Mouse (Mus musculus) neural tube, embryonic 12.5 days (tissue): ENCODE data around the gene Exoc2. TPM values are rescaled to one million over a fixed set of nuclear protein-coding genes. Genes with fewer than 3 reads are reported as not detected.

ENCODE experiments used
- ATAC-seq: fragments of 200-750 bp; cut with Nextera tagmentation; 2 replicates; pipeline ENCODE4 v1.8.0; 2017; ENCODE audit warnings: low read depth, mild to moderate bottlenecking, moderate TSS enrichment, moderate library complexity; ENCODE audit not compliant: low FRiP score
- H3K27ac ChIP-seq: fragments of 300-500 bp; sonication (generic); 2 replicates; pipeline ENCODE4 v1.5.1; 2016
- H3K27me3 ChIP-seq: fragments of 300-500 bp; sonication (generic); replicated peaks from 2 replicates; pipeline ENCODE4 v1.6.1; 2016; ENCODE audit warnings: mild to moderate bottlenecking
- H3K36me3 ChIP-seq: fragments of 300-500 bp; sonication (generic); 2 replicates; pipeline ENCODE4 v1.6.1; 2016; ENCODE audit warnings: mild to moderate bottlenecking
- H3K4me1 ChIP-seq: fragments of 300-500 bp; sonication (generic); 2 replicates; pipeline ENCODE4 v1.6.1; 2016
- H3K4me2 ChIP-seq: fragments of 300-500 bp; sonication (generic); replicated peaks from 2 replicates; pipeline ENCODE4 v1.6.1; 2016; ENCODE audit warnings: mild to moderate bottlenecking
- H3K4me3 ChIP-seq: fragments of 300-500 bp; sonication (generic); 2 replicates; pipeline ENCODE4 v1.5.1; 2016
- H3K9ac ChIP-seq: fragments of 300-500 bp; sonication (generic); 2 replicates; pipeline ENCODE4 v1.6.1; 2016; ENCODE audit warnings: mild to moderate bottlenecking
- H3K9me3 ChIP-seq: fragments of 300-500 bp; sonication (generic); 2 replicates; pipeline ENCODE4 v1.6.1; 2016; ENCODE audit warnings: mild to moderate bottlenecking
- WGBS: fragments of 180-500 bp; shearing (Covaris S2); methylation state at CpG from one replicate; pipeline ENCODE4 v1.1.7; 2016; 5-methylcytosine and 5-hydroxymethylcytosine counted together
- polyA plus RNA-seq: library from polyadenylated mRNA; unstranded; fragments of >200 nt; fragmentation: Nextera tagmentation; extraction: Ambion mirVana; gene quantifications from 2 replicates; pipeline ENCODE4 v1.2.1, GENCODE M21; 2016

Gene Exoc2
- polyA plus RNA-seq, 1 experiment from 2014 or later = 45.7 TPM

DNA sequence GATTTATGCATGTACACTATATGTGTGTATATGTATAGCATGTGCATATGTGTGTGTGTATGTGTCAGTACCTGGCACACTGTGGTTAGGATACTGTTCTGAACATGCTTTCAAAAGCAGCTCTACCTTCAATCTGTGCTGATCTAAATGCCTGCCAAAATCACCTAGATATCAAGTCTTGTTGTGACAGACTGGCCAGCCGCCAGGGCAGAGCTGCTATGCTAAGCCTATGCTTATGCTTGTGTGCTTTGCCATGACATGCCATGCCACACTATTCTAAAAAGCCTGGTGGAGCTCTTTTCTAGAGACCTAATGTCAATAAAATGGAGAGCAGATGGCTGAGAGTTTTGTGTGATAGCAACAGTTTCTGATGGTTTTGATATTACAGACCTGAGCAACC is 94.0 kb downstream of the Exoc2 start:
- ATAC-seq = no peak
- H3K9ac ChIP-seq = no peak overlapping the region
- WGBS = 94% methylated on average over 1 of the region's 1 CpGs

DNA sequence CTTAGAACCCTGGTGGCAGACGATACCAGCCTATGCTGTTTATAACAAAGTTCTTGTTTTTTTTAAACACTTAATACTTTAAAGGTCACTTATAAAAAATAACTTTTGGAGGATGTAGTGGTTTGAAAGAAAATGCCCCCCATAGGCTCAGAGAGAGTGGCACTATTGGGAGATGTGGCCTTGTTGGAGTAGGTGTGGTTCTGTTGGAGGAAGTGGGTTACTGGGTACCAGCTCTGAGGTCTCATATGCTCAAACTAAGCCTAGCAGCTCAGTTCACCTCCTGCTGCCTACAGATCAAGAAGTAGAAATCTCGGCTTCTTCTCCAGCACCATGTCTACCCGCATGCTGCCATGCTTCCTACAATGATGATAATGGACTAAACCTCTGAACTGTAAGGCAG is 98.1 kb downstream of the Exoc2 start:
- no peaks in the 10 kb centered on the region for H3K4me1 ChIP-seq
- no peaks in the 10 kb centered on the region for H3K27me3 ChIP-seq
- 93% methylated on average over 3 of the region's 3 CpGs for WGBS
- H3K9ac ChIP-seq = no peak overlapping the region
- H3K27ac ChIP-seq = no peak overlapping the region
- peaks cover 26% of the 10 kb centered on the region for H3K36me3 ChIP-seq
- H3K9me3 ChIP-seq = no peaks in the 10 kb centered on the region
- no peak for ATAC-seq
- H3K4me3 ChIP-seq = no peak overlapping the region
- H3K4me2 ChIP-seq = no peak overlapping the region

More for the DNA sequence above, 94.0 kb downstream of the Exoc2 start:
- Histone ChIP-seq H3K36me3 (peaks cover 25% of the 10 kb centered on the region), H3K27ac (no peak overlapping the region), H3K9me3 (no peaks in the 10 kb centered on the region), H3K4me1 (no peaks in the 10 kb centered on the region), H3K27me3 (no peaks in the 10 kb centered on the region), H3K4me2 (no peak overlapping the region), H3K4me3 (no peak overlapping the region)

DNA sequence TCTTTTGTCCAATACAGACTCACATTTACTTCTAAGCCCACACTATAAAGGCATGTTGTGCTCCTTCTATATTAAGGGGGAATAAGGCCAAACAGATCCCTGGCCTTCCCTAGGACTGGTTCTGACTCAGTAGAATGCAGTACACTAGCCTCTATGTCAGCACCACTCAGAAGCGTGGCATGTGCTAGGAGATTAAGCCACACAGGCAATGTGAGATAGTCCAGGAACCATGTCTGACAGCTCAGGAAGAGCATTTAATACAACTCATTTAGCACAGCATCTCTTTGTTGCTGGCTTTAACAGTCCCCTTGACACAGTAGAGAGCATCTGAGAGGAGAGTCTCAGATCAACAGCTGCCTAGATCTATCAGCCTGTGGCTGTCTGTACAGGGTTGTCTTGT is 100.4 kb downstream of the Exoc2 start:
- Histone ChIP-seq H3K27me3 (no peaks in the 10 kb centered on the region), H3K9me3 (no peaks in the 10 kb centered on the region), H3K4me1 (no peaks in the 10 kb centered on the region), H3K36me3 (peaks cover 30% of the 10 kb centered on the region), H3K4me2 (no peak overlapping the region), H3K4me3 (no peak overlapping the region), H3K27ac (no peak overlapping the region), H3K9ac (no peak overlapping the region)
- WGBS = 92% methylated on average over 1 of the region's 1 CpGs
- ATAC-seq = no peak

DNA sequence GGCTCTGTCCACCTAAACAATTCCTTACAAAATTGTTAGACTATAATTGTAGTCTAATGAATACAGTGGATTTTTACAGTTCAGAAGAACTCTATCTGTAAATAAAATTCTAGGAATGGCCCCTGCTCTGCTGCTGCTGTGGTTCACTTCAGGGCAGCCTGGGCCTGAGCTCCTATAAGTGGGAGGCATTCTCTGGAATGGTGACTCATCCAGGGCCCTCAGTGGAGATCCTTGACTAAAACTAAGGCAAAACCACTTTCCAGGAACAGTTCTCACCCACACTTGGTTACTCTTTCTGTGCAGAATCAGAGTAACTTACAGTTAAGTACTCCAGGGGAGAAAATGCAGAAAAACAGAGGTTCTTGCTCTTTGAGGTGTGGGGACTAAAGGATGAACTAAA is 108.4 kb downstream of the Exoc2 start:
- Histone ChIP-seq H3K4me1 (no peaks in the 10 kb centered on the region), H3K4me2 (no peak overlapping the region), H3K36me3 (peaks cover 21% of the 10 kb centered on the region), H3K27me3 (no peaks in the 10 kb centered on the region), H3K9me3 (no peaks in the 10 kb centered on the region), H3K4me3 (no peak overlapping the region), H3K9ac (no peak overlapping the region), H3K27ac (no peak overlapping the region)
- no peak for ATAC-seq

DNA sequence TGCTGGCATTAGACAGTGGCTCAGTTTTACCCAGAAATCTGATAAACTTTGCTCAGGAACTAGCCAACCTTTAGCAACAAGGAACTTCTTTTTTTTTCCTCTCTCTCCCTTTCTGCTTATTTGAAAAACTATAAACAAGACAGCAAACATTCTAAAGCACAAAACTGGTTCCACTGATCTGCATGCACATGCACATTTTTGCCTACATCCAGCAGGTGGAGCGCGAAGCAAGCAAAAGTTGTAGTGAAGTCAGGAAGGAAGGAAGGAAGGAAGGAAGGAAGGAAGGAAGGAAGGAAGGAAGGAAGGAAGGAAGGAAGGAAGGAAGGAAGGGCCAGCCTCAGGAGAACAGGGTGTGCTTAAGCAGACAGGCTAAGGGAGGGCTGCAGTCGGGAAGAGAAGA is 109.9 kb downstream of the Exoc2 start:
- ATAC-seq = no peak
- no peaks in the 10 kb centered on the region for H3K9me3 ChIP-seq
- whole genome bisulfite sequencing = 78% methylated on average over 3 of the region's 3 CpGs
- H3K27me3 ChIP-seq = no peaks in the 10 kb centered on the region
- no peaks in the 10 kb centered on the region for H3K4me1 ChIP-seq
- H3K4me3 ChIP-seq = no peak overlapping the region
- H3K4me2 ChIP-seq = no peak overlapping the region
- H3K27ac ChIP-seq = no peak overlapping the region
- peaks cover 19% of the 10 kb centered on the region for H3K36me3 ChIP-seq
- H3K9ac ChIP-seq = no peak overlapping the region

DNA sequence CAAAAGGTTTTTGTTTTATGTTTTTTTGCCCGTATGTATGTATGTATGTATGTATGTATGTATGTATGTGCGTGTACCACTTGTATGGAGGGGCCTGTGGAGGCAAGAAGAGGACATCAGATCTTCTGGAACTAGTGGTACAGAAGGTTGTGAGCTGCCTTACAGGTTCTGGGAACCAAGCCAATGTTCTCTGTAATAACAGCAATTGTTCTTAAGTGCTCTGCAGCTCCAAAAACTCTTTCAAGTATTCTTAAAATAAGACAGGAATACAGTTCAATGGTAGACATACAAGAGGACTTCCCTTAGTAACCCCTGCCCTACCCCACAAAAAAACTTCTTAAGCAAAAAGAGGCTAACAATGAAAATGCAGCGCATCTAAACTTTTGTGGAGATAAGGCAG is 115.5 kb downstream of the Exoc2 start:
- Histone ChIP-seq H3K9me3 (no peaks in the 10 kb centered on the region), H3K27ac (no peak overlapping the region), H3K36me3 (peaks cover 11% of the 10 kb centered on the region; the same call in 1 of the 2 replicates), H3K9ac (no peak overlapping the region), H3K27me3 (no peaks in the 10 kb centered on the region), H3K4me1 (no peaks in the 10 kb centered on the region), H3K4me3 (no peak overlapping the region), H3K4me2 (no peak overlapping the region)
- WGBS = 95% methylated on average over 3 of the region's 3 CpGs
- no peak for ATAC-seq

DNA sequence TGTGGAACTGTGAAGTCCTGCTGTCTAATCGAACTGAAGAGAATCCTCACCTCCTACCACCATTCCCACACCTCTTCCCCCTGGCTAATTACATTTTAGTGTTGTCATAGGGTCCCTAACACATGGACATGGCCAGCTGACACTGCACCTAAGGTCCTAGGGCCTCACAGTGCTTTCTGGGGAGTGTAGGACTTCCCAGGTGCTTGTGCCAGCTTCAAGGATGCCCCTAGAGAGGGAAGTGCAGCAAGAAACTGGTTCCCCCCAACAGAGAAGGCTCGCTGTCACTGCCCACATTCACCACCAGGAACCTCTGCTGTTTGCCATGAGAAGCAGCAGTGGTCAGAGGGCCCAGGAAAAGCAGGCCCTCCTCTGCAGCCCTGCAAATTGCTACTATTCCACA is 123.2 kb downstream of the Exoc2 start:
- H3K4me1 ChIP-seq = no peaks in the 10 kb centered on the region
- 68% methylated on average over 2 of the region's 2 CpGs for WGBS
- H3K27me3 ChIP-seq = no peaks in the 10 kb centered on the region

DNA sequence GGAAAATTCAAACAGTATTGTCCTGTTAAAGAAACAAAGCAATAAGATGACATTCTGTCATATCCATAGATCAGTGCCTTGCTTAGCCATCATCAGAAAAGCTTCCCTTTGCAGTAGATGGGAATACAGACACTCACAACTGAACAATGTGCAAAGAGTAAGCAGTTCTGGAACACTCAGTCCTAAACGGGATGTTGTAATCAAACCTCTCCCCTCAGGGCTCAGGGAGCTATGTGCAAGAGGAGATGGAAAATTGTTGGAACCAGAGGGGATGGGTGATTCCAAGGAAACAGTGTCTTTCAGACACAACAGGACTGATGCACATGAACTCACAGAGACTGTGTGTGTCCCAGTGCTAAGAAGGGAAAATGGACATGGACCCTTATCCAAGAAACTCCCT is 125.9 kb downstream of the Exoc2 start:
- Histone ChIP-seq H3K4me3 (no peak overlapping the region), H3K27me3 (no peaks in the 10 kb centered on the region), H3K9ac (no peak overlapping the region), H3K4me2 (no peak overlapping the region), H3K4me1 (no peaks in the 10 kb centered on the region), H3K9me3 (no peaks in the 10 kb centered on the region), H3K27ac (no peak overlapping the region), H3K36me3 (no peaks in the 10 kb centered on the region)
- ATAC-seq = no peak
- 31% methylated on average over 1 of the region's 1 CpGs for WGBS

More for the DNA sequence above, 123.2 kb downstream of the Exoc2 start:
- Histone ChIP-seq H3K4me2 (no peak overlapping the region), H3K36me3 (peaks cover 6% of the 10 kb centered on the region; the same call in 1 of the 2 replicates), H3K4me3 (no peak overlapping the region), H3K9me3 (no peaks in the 10 kb centered on the region), H3K27ac (no peak overlapping the region), H3K9ac (no peak overlapping the region)
- no peak for ATAC-seq

DNA sequence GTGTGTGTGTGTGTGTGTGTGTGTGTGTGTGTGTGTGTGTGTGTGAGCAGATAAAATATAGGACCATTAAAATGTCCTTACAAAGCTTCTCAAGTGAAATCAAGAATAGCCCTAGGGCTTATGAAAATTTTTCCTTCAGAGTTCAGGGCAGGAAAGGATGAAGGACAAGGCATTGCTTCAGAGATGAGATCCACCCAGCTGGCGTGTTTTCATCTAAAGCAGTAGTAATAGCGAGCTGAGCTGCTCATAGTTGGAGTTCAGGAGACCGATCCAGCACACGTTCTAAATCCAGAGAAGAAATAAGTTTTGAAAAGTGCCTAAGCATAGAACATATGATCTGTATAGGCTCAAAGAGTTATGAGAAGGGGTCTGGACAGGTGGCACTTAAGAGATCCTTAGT is 127.4 kb downstream of the Exoc2 start:
- no peak overlapping the region for H3K4me3 ChIP-seq
- H3K9me3 ChIP-seq = no peaks in the 10 kb centered on the region
- no peaks in the 10 kb centered on the region for H3K36me3 ChIP-seq
- H3K27me3 ChIP-seq = no peaks in the 10 kb centered on the region
- no peak overlapping the region for H3K9ac ChIP-seq
- 92% methylated on average over 4 of the region's 4 CpGs for WGBS
- no peaks in the 10 kb centered on the region for H3K4me1 ChIP-seq
- no peak for ATAC-seq
- H3K27ac ChIP-seq = no peak overlapping the region
- no peak overlapping the region for H3K4me2 ChIP-seq

DNA sequence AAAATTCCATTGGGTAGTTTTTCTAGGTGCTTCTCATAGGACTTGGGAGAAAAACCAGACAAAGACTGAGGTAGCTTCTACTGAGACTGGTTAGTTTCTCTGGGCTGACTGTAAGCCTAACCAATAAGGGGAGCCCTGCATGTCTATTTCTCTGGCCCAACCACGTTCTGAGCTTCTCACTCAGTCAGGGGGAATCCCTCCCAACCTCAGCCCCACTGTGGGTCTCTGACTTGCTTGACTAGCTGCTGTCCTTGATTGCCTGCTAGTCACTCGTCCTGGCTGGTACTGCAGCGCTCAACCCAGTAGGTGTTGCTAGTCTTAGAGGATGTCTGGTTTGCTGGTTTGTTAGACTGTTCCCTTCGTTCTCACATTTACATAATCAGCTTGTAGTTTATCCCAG is 130.8 kb downstream of the Exoc2 start:
- whole genome bisulfite sequencing = 91% methylated on average over 4 of the region's 4 CpGs
- no peak for ATAC-seq
- Histone ChIP-seq H3K4me3 (no peak overlapping the region), H3K36me3 (peaks cover 8% of the 10 kb centered on the region; the same call in 1 of the 2 replicates), H3K27ac (no peak overlapping the region), H3K9me3 (no peaks in the 10 kb centered on the region), H3K4me1 (no peaks in the 10 kb centered on the region), H3K4me2 (no peak overlapping the region), H3K27me3 (no peaks in the 10 kb centered on the region), H3K9ac (no peak overlapping the region)

DNA sequence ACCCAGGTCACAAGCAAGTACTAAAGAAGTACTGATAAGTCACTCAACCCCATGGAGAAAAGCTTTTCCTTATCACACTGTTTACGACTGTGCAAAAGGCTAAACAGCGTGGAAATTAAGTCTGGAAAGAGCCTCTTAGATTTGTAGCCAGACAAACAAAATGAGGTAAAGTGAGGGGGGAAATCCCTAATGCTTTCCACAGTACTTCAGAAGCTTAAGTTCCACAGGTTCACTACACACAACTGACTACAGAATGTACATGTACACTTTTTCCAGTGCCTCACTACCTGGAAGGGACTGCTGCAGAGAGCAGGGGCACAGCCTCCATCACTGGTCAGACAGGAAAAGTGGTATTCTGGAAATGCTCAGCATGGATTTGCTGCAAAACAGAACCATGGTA is 132.1 kb downstream of the Exoc2 start:
- 96% methylated on average over 2 of the region's 2 CpGs for WGBS
- ATAC-seq = no peak
- Histone ChIP-seq H3K9ac (no peak overlapping the region), H3K9me3 (no peaks in the 10 kb centered on the region), H3K4me1 (no peaks in the 10 kb centered on the region), H3K4me2 (no peak overlapping the region), H3K27me3 (no peaks in the 10 kb centered on the region), H3K36me3 (peaks cover 8% of the 10 kb centered on the region; the same call in 1 of the 2 replicates), H3K27ac (no peak overlapping the region), H3K4me3 (no peak overlapping the region)

DNA sequence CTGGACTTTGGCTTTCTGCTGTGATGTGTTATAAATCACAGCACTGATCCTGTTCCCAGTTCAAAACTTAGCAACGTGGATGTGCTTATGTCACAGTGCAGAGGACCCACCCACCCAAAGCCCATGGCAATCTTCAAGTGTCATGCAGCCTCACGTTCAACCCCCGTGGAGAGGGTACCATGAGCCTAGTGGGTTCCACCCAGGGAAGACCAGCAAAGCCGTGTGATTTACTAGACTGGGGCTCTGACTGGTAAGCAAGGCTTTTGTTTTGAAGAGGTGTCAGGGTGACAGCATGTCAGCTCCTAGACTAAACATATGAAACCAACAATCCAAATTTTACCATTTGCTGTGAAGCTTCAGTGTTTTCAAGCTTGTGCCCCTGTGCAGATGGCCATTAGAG is 132.6 kb downstream of the Exoc2 start:
- H3K9me3 ChIP-seq = no peaks in the 10 kb centered on the region
- H3K27me3 ChIP-seq = no peaks in the 10 kb centered on the region
- H3K4me3 ChIP-seq = no peak overlapping the region
- no peak for ATAC-seq
- no peak overlapping the region for H3K9ac ChIP-seq
- H3K4me2 ChIP-seq = no peak overlapping the region
- H3K27ac ChIP-seq = no peak overlapping the region
- WGBS = 85% methylated on average over 4 of the region's 4 CpGs
- no peaks in the 10 kb centered on the region for H3K4me1 ChIP-seq
- peaks cover 8% of the 10 kb centered on the region; the same call in 1 of the 2 replicates for H3K36me3 ChIP-seq

DNA sequence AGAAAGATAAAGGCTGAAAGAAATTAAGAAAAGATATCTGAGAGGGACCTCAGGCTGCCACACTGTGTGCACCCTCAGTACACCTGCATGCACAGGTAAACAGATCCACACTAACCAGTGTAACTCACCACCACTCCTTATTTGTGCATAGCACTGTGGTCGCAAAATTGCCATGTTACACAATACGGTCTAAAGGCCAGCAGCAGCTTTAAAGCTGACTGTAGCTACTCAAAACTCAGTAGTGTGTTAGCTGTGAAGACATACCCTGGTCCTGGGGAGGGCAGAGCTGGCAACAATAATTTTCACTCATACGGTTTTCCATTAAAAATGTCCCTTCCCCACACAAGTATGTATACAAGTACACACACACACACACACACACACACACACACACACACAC is 133.2 kb downstream of the Exoc2 start:
- no peak for ATAC-seq
- no peak overlapping the region for H3K27ac ChIP-seq
- peaks cover 8% of the 10 kb centered on the region; the same call in 1 of the 2 replicates for H3K36me3 ChIP-seq
- no peaks in the 10 kb centered on the region for H3K27me3 ChIP-seq
- H3K9me3 ChIP-seq = no peaks in the 10 kb centered on the region
- H3K4me3 ChIP-seq = no peak overlapping the region
- no peak overlapping the region for H3K4me2 ChIP-seq
- no peaks in the 10 kb centered on the region for H3K4me1 ChIP-seq
- H3K9ac ChIP-seq = no peak overlapping the region
- WGBS = 91% methylated on average over 3 of the region's 3 CpGs
